Mouse (Mus musculus): ENCODE data around the gene Thsd7b. TPM values are rescaled to one million over a fixed set of nuclear protein-coding genes. Genes with fewer than 3 reads are reported as not detected.

The Thsd7b gene
- total RNA-seq, 1 experiment from 2014 or later: 0.56 TPM

GRCm38 (mm10) chr1:129644252-129644861 is 371.3 kb downstream of the Thsd7b start:
- DNase-seq: no peak

GRCm38 (mm10) chr1:129651448-129651847 is 378.3 kb downstream of the Thsd7b start:
- peak; percentile 27 for DNase-seq

- DNase-seq: no peak
Measured at GRCm38 (mm10) chr1:129658045-129658444, 384.9 kb downstream of the Thsd7b start.

GRCm38 (mm10) chr1:129675878-129676277 is 402.8 kb downstream of the Thsd7b start:
- DNase-seq: no peak

- DNase-seq: no peak
Measured at GRCm38 (mm10) chr1:129678851-129679250, 405.7 kb downstream of the Thsd7b start.

GRCm38 (mm10) chr1:129705701-129706100 is 432.6 kb downstream of the Thsd7b start:
- no peak for DNase-seq

GRCm38 (mm10) chr1:129712706-129713105 is 439.6 kb downstream of the Thsd7b start:
- DNase-seq: no peak

- no peak for DNase-seq
Measured at GRCm38 (mm10) chr1:129713571-129713970, 440.5 kb downstream of the Thsd7b start.

GRCm38 (mm10) chr1:129719592-129719991 is 446.5 kb downstream of the Thsd7b start:
- no peak for DNase-seq

- DNase-seq: no peak
Measured at GRCm38 (mm10) chr1:129731991-129732390, 458.9 kb downstream of the Thsd7b start.

- DNase-seq: no peak
Measured at GRCm38 (mm10) chr1:129747595-129747994, 474.5 kb downstream of the Thsd7b start.

GRCm38 (mm10) chr1:129756548-129757240 is 483.6 kb downstream of the Thsd7b start:
- no peak for DNase-seq

- no peak for DNase-seq
Measured at GRCm38 (mm10) chr1:129759003-129759402, 485.9 kb downstream of the Thsd7b start.

- no peak for DNase-seq
Measured at GRCm38 (mm10) chr1:129761234-129761633, 488.1 kb downstream of the Thsd7b start.

GRCm38 (mm10) chr1:129764748-129765147 is 491.6 kb downstream of the Thsd7b start:
- DNase-seq: no peak

GRCm38 (mm10) chr1:129777055-129777454 is 504.0 kb downstream of the Thsd7b start:
- DNase-seq: no peak

GRCm38 (mm10) chr1:129779506-129779905 is 506.4 kb downstream of the Thsd7b start:
- DNase-seq: no peak

- no peak for DNase-seq
Measured at GRCm38 (mm10) chr1:129780589-129780988, 507.5 kb downstream of the Thsd7b start.

GRCm38 (mm10) chr1:129798519-129798918 is 525.4 kb downstream of the Thsd7b start:
- no peak for DNase-seq

- DNase-seq: no peak
Measured at GRCm38 (mm10) chr1:129826927-129827326, 553.8 kb downstream of the Thsd7b start.

- DNase-seq: no peak
Measured at GRCm38 (mm10) chr1:129837324-129837723, 564.2 kb downstream of the Thsd7b start.

- DNase-seq: no peak
Measured at GRCm38 (mm10) chr1:129837776-129838175, 564.7 kb downstream of the Thsd7b start.

- no peak for DNase-seq
Measured at GRCm38 (mm10) chr1:129838486-129838885, 565.4 kb downstream of the Thsd7b start.

- peak; percentile 15 for DNase-seq
Measured at GRCm38 (mm10) chr1:129843416-129843815, 570.3 kb downstream of the Thsd7b start.

Measured in adrenal gland, postnatal 14 days (tissue).